Mouse (Mus musculus) forelimb bud, embryonic 11.5 days (tissue): ENCODE results near the gene Gm9117.
"Not testable (repeated sequence)": the region's sequence is repeated elsewhere in the genome, so short reads cannot be mapped to it uniquely, and the experiment has no call there.

ENCODE experiments used
- DNase-seq: peaks from one replicate; pipeline ENCODE4 v3.0.0-alpha.2; 2012; ENCODE audit warnings: low read depth, low spot score

Gm9117 gene

GRCm38 (mm10) chr3:93943443-93943842, at the start of gene Gm9117:
Gm9117 (minus strand) TSS chr3:93943543.
- DNase-seq, result not testable (repeated sequence)

- DNase-seq, result not testable (repeated sequence)
Measured at GRCm38 (mm10) chr3:93968938-93969337, 25.6 kb upstream of the Gm9117 start.

DNA sequence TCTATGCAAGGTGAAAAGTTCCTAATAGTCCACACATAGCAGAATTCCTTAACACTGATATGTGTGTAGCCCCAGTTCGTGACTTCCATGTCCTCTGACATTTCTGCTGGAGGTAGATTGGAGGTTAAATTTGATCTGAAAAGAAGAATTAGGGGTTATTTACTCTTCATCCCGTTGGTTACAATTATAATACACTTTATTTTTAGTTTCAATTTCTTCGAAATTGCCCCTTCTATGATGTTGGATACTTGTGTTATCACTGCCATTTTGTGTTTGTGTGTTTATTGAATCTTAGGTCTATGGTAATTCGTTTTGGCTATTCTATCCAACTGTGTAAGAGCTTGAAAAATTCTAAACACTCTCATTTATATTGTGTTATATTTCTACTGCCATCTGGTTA, 17.9 kb upstream of the Gm9117 start, which contains the start of gene Tdpoz5:
Gene Tdpoz5 (minus strand): TSS at position 101 of the 400 bp plus-strand sequence.
- not testable (repeated sequence) for DNase-seq

- not testable (repeated sequence) for DNase-seq
Measured at GRCm38 (mm10) chr3:93938386-93938785, 5.0 kb downstream of the Gm9117 start.
